Mouse (Mus musculus) naive thymus-derived CD4-positive, alpha-beta T cell, adult 5 months (primary cell): Measurements from ENCODE around the gene Cyp11a1. TPM values are rescaled to one million over a fixed set of nuclear protein-coding genes. Genes with fewer than 3 reads are reported as not detected.

Source experiments
- polyA plus RNA-seq: library from polyadenylated mRNA; unstranded; fragments of 100-300 nt; shearing (Covaris generic); gene quantifications from one replicate; pipeline ENCODE4 v1.2.1, GENCODE M21; 2017

Cyp11a1 gene
- polyA plus RNA-seq, result not detected

GRCm38 (mm10) chr9:58005753-58006461 is at the start of gene Cyp11a1:
TSS of gene Cyp11a1 (plus strand) at chr9:58006411.

GRCm38 (mm10) chr9:58063531-58063930 is 57.3 kb downstream of the Cyp11a1 start, which contains the start of gene Stra6:
TSS of gene Stra6 (plus strand) at chr9:58063788.

Other genes with a start within 250 kb of the Cyp11a1 start
- 255 TPM for gene Clk3, start 240.6 kb upstream of the Cyp11a1 start, polyA plus RNA-seq
- 67.3 TPM for gene Arid3b, start 169.6 kb upstream of the Cyp11a1 start, polyA plus RNA-seq
- gene Ubl7, start 95.4 kb upstream of the Cyp11a1 start, polyA plus RNA-seq, result 57.3 TPM
- gene Sema7a, start 66.3 kb upstream of the Cyp11a1 start, polyA plus RNA-seq, result 0.17 TPM
- 0.19 TPM for gene Stra6, start 57.4 kb downstream of the Cyp11a1 start, polyA plus RNA-seq
- gene Ccdc33, start 112.4 kb downstream of the Cyp11a1 start, polyA plus RNA-seq, result not detected
- not detected for gene Islr, start 197.9 kb downstream of the Cyp11a1 start, polyA plus RNA-seq
- not detected for gene Islr2, start 197.9 kb downstream of the Cyp11a1 start, polyA plus RNA-seq
- gene Pml, start 243.4 kb downstream of the Cyp11a1 start, polyA plus RNA-seq, result 46.0 TPM
- gene Stoml1, start 246.8 kb downstream of the Cyp11a1 start, polyA plus RNA-seq, result 17.2 TPM